Mouse (Mus musculus) midbrain, embryonic 13.5 days (tissue): ENCODE measurements around the gene Cyba. TPM values are rescaled to one million over a fixed set of nuclear protein-coding genes. Genes with fewer than 3 reads are reported as not detected.

ENCODE experiments used
- ATAC-seq: fragments of 200-750 bp; cut with Nextera tagmentation; 2 replicates; pipeline ENCODE4 v1.8.0; 2017; ENCODE audit warnings: mild to moderate bottlenecking, moderate TSS enrichment, moderate library complexity
- H3K27ac ChIP-seq: fragments of 300-500 bp; sonication (generic); 2 replicates; pipeline ENCODE4 v1.5.1; 2015; ENCODE audit warnings: inconsistent platforms, mild to moderate bottlenecking, moderate library complexity
- H3K27me3 ChIP-seq: fragments of 300-500 bp; sonication (generic); 2 replicates; pipeline ENCODE4 v1.6.1; 2015; ENCODE audit warnings: mild to moderate bottlenecking, inconsistent platforms
- H3K36me3 ChIP-seq: fragments of 300-500 bp; sonication (generic); 2 replicates; pipeline ENCODE4 v1.6.1; 2015; ENCODE audit warnings: mild to moderate bottlenecking, inconsistent platforms
- H3K4me1 ChIP-seq: fragments of 300-500 bp; sonication (generic); replicated peaks from 2 replicates; pipeline ENCODE4 v1.6.1; 2015; ENCODE audit warnings: inconsistent platforms
- H3K4me2 ChIP-seq: fragments of 300-500 bp; sonication (generic); replicated peaks from 2 replicates; pipeline ENCODE4 v1.6.1; 2015; ENCODE audit warnings: moderate library complexity, mild to moderate bottlenecking, inconsistent platforms
- H3K4me3 ChIP-seq: fragments of 300-500 bp; sonication (generic); replicated peaks from 2 replicates; pipeline ENCODE4 v1.5.1; 2015; ENCODE audit warnings: mild to moderate bottlenecking, inconsistent platforms
- H3K9ac ChIP-seq: fragments of 300-500 bp; sonication (generic); replicated peaks from 2 replicates; pipeline ENCODE4 v1.6.1; 2015; ENCODE audit warnings: mild to moderate bottlenecking, inconsistent platforms
- H3K9me3 ChIP-seq: fragments of 300-500 bp; sonication (generic); 2 replicates; pipeline ENCODE4 v1.6.1; 2016; ENCODE audit warnings: mild to moderate bottlenecking, inconsistent platforms
- WGBS: fragments of 180-500 bp; shearing (Covaris S2); methylation state at CpG from one replicate; pipeline ENCODE4 v1.1.7; 2015; 5-methylcytosine and 5-hydroxymethylcytosine counted together
- polyA plus RNA-seq: library from polyadenylated mRNA; unstranded; fragments of >200 nt; fragmentation: Nextera tagmentation; extraction: Ambion mirVana; gene quantifications from 2 replicates; pipeline ENCODE4 v1.2.1, GENCODE M21; 2015

The Cyba gene
- polyA plus RNA-seq, 1 experiment from 2014 or later, result 33.8 TPM

- no peak overlapping the region for H3K9ac ChIP-seq
- ATAC-seq, result no peak
- H3K36me3 ChIP-seq, result peaks cover 87% of the 10 kb centered on the region
- no peaks in the 10 kb centered on the region for H3K27me3 ChIP-seq
- WGBS, result 96% methylated on average over 6 of the region's 6 CpGs
- no peak overlapping the region for H3K4me2 ChIP-seq
- no peak overlapping the region for H3K27ac ChIP-seq
- no peaks in the 10 kb centered on the region for H3K9me3 ChIP-seq
- no peak overlapping the region for H3K4me3 ChIP-seq
- no peaks in the 10 kb centered on the region for H3K4me1 ChIP-seq
Measured at GRCm38 (mm10) chr8:122415554-122415953, 17.2 kb downstream of the Cyba start.

GRCm38 (mm10) chr8:122414311-122414710, 18.4 kb downstream of the Cyba start:
- Histone ChIP-seq H3K9me3 (no peaks in the 10 kb centered on the region), H3K36me3 (peaks cover 98% of the 10 kb centered on the region), H3K9ac (no peak overlapping the region), H3K27ac (no peak overlapping the region), H3K4me3 (no peak overlapping the region), H3K4me2 (no peak overlapping the region), H3K4me1 (no peaks in the 10 kb centered on the region), H3K27me3 (no peaks in the 10 kb centered on the region)
- 84% methylated on average over 9 of the region's 9 CpGs for WGBS
- ATAC-seq, result no peak

- no peak overlapping the region for H3K4me2 ChIP-seq
- no peaks in the 10 kb centered on the region for H3K4me1 ChIP-seq
- H3K27me3 ChIP-seq, result no peaks in the 10 kb centered on the region
- ATAC-seq, result no peak
- no peak overlapping the region for H3K27ac ChIP-seq
- peaks cover 98% of the 10 kb centered on the region for H3K36me3 ChIP-seq
- H3K4me3 ChIP-seq, result no peak overlapping the region
- H3K9ac ChIP-seq, result no peak overlapping the region
- H3K9me3 ChIP-seq, result no peaks in the 10 kb centered on the region
- 95% methylated on average over 7 of the region's 7 CpGs for WGBS
Measured at GRCm38 (mm10) chr8:122407678-122408077, 25.1 kb downstream of the Cyba start.

GRCm38 (mm10) chr8:122405146-122405805, 27.5 kb downstream of the Cyba start:
- 98% methylated on average over 9 of the region's 9 CpGs for WGBS
- no peak overlapping the region for H3K4me2 ChIP-seq
- no peak for ATAC-seq
- peaks cover 98% of the 10 kb centered on the region for H3K36me3 ChIP-seq
- no peak overlapping the region for H3K4me3 ChIP-seq
- H3K4me1 ChIP-seq, result no peaks in the 10 kb centered on the region
- H3K9me3 ChIP-seq, result no peaks in the 10 kb centered on the region
- H3K27ac ChIP-seq, result no peak overlapping the region
- no peak overlapping the region for H3K9ac ChIP-seq
- no peaks in the 10 kb centered on the region for H3K27me3 ChIP-seq

GRCm38 (mm10) chr8:122398186-122398585, 34.5 kb downstream of the Cyba start:
- WGBS, result 95% methylated on average over 9 of the region's 9 CpGs
- ATAC-seq, result no peak

GRCm38 (mm10) chr8:122395291-122395690, 37.4 kb downstream of the Cyba start:
- Histone ChIP-seq H3K9me3 (no peaks in the 10 kb centered on the region), H3K4me3 (no peak overlapping the region), H3K9ac (no peak overlapping the region), H3K36me3 (peaks cover 83% of the 10 kb centered on the region), H3K27ac (no peak overlapping the region), H3K4me2 (no peak overlapping the region), H3K4me1 (no peaks in the 10 kb centered on the region), H3K27me3 (no peaks in the 10 kb centered on the region)
- 85% methylated on average over 6 of the region's 6 CpGs for WGBS
- ATAC-seq, result no peak

More at GRCm38 (mm10) chr8:122398186-122398585, 34.5 kb downstream of the Cyba start:
- Histone ChIP-seq H3K9ac (no peak overlapping the region), H3K4me1 (no peaks in the 10 kb centered on the region), H3K27ac (no peak overlapping the region), H3K36me3 (peaks cover 90% of the 10 kb centered on the region), H3K9me3 (no peaks in the 10 kb centered on the region), H3K27me3 (no peaks in the 10 kb centered on the region), H3K4me3 (no peak overlapping the region), H3K4me2 (no peak overlapping the region)

- Histone ChIP-seq H3K27ac (no peak overlapping the region), H3K4me1 (no peaks in the 10 kb centered on the region), H3K36me3 (peaks cover 81% of the 10 kb centered on the region), H3K4me3 (no peak overlapping the region), H3K9me3 (no peaks in the 10 kb centered on the region), H3K9ac (no peak overlapping the region), H3K27me3 (no peaks in the 10 kb centered on the region), H3K4me2 (no peak overlapping the region)
- no peak for ATAC-seq
Measured at GRCm38 (mm10) chr8:122393717-122394116, 39.0 kb downstream of the Cyba start.

- ATAC-seq, result no peak
- Histone ChIP-seq H3K9me3 (no peaks in the 10 kb centered on the region), H3K27ac (no peak overlapping the region), H3K4me1 (no peaks in the 10 kb centered on the region), H3K9ac (no peak overlapping the region), H3K36me3 (peaks cover 88% of the 10 kb centered on the region), H3K4me3 (no peak overlapping the region), H3K4me2 (no peak overlapping the region), H3K27me3 (no peaks in the 10 kb centered on the region)
- 87% methylated on average over 3 of the region's 3 CpGs for WGBS
Measured at GRCm38 (mm10) chr8:122390758-122391157, 42.0 kb downstream of the Cyba start.

GRCm38 (mm10) chr8:122389357-122389756, 43.4 kb downstream of the Cyba start:
- ATAC-seq, result no peak
- WGBS, result 87% methylated on average over 3 of the region's 3 CpGs
- Histone ChIP-seq H3K4me1 (no peaks in the 10 kb centered on the region), H3K4me3 (no peak overlapping the region), H3K4me2 (no peak overlapping the region), H3K9ac (no peak overlapping the region), H3K9me3 (no peaks in the 10 kb centered on the region), H3K36me3 (peaks cover 91% of the 10 kb centered on the region), H3K27me3 (no peaks in the 10 kb centered on the region), H3K27ac (no peak overlapping the region)

- H3K4me2 ChIP-seq, result no peak overlapping the region
- WGBS, result 90% methylated on average over 4 of the region's 4 CpGs
- H3K9me3 ChIP-seq, result no peaks in the 10 kb centered on the region
- no peak overlapping the region for H3K27ac ChIP-seq
- peaks cover 17% of the 10 kb centered on the region for H3K4me1 ChIP-seq
- H3K36me3 ChIP-seq, result peaks cover 66% of the 10 kb centered on the region
- no peak overlapping the region for H3K4me3 ChIP-seq
- H3K27me3 ChIP-seq, result no peaks in the 10 kb centered on the region
- no peak overlapping the region for H3K9ac ChIP-seq
- ATAC-seq, result no peak
Measured at GRCm38 (mm10) chr8:122383039-122383438, 49.7 kb downstream of the Cyba start.

- Histone ChIP-seq H3K4me3 (peak within 1 kb of the TSS; percentile 95), H3K9ac (peak within 1 kb of the TSS; percentile 90), H3K4me1 (peaks cover 36% of the 10 kb centered on the region), H3K4me2 (peak within 1 kb of the TSS; percentile 95), H3K36me3 (peaks cover 16% of the 10 kb centered on the region), H3K27me3 (no peaks in the 10 kb centered on the region), H3K27ac (peak within 1 kb of the TSS; percentile 92), H3K9me3 (no peaks in the 10 kb centered on the region)
- ATAC-seq, result peak; percentile 94
- under 1% methylated on average over 107 of the region's 107 CpGs for WGBS
Measured at GRCm38 (mm10) chr8:122376365-122377231, 56.1 kb downstream of the Cyba start, which contains the start of gene Zc3h18. Gene Zc3h18 (plus strand): TSS chr8:122376609.

GRCm38 (mm10) chr8:122375751-122376364, 56.9 kb downstream of the Cyba start:
- ATAC-seq, result peak; percentile 49
- Histone ChIP-seq H3K4me1 (peaks cover 33% of the 10 kb centered on the region), H3K27ac (0 out of 2 replicates have a peak overlapping the region, but pooled peaks have one; percentile 26), H3K27me3 (no peaks in the 10 kb centered on the region), H3K9ac (peak overlapping the region; percentile 45), H3K4me3 (peak overlapping the region; percentile 95), H3K4me2 (peak overlapping the region; percentile 53), H3K9me3 (no peaks in the 10 kb centered on the region), H3K36me3 (peaks cover 14% of the 10 kb centered on the region)
- WGBS, result 30% methylated on average over 13 of the region's 13 CpGs
